Mouse (Mus musculus) embryonic fibroblast, embryonic 13.5 days (primary cell): ENCODE data around the gene Mms19.

Source experiments
- CTCF ChIP-seq: IDR thresholded peaks from 2 replicates; pipeline ENCODE4 v1.5.1; 2011; ENCODE audit warnings: mild to moderate bottlenecking, control low read depth, low read length, moderate library complexity, borderline replicate concordance; ENCODE audit not compliant: insufficient read depth
- POLR2A ChIP-seq: IDR thresholded peaks from 2 replicates; pipeline ENCODE4 v1.6.1; 2011; ENCODE audit warnings: low read depth, mild to moderate bottlenecking, control low read depth, low read length, moderate library complexity

DNA sequence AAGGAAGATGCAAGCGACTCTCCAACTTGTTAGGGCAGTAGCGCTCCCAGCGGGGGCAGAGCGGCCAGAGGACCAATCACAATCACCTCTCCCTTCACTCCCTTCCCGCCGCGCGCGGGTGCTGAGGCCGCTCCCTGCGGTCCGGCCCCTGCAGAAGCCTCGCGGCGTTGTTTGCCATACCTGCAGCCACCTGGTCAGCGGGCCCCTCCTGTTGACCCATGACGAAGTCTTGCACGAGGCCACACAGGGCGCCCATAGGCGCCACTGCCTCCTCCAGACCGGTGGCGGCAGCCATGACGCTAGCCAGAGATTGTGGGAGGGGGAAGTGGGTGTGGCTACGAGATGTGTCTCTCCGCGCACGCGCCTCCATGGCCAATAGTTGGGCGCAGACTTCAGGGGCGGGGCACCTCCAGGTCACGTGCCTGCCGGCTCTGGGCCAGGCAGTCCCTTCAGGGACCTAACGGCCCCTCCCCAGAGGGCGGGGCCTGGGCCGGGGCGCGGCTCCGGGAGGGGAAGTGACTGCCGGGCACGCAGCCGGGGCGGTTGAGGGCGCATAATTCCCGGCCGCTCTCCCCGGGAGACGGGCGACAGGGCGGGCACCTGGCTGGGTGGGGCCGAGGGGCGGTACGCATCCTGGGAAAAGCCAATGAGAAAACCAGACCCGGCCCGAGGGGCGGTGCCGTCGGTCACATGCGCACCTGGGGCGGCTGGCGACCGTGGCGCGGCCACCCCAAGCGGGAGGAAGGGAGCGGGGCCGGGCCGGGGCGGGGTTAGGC lies at the start of gene Mms19:
- no peak; the same call in 1 of the 2 replicates for TF ChIP-seq CTCF
- TF ChIP-seq POLR2A: peak; percentile 91
